In the genomic region with DNA sequence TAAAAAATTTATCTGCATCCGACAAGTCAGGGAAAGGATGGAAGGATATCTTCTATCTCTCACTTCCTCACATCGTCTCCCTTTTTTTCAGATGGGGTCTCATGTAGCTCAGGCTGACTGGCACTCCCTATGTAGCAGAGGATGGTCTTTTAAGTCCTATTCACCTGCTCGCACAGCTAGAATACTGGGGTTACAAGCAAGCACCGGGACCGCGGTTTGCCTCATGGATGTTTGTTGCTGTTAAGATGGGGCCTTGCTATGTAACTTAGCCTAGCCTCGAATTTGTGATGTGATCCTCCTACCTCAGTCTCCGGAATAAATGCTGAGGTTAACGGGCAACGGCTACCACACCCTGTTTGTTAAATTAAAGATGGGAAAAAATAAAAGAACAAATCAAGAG, we compare ENCODE assay signal across 8 mouse cellular contexts. TPM values are rescaled to one million over a fixed set of nuclear protein-coding genes. Genes with fewer than 3 reads are reported as not detected.
DNase-seq lines count a peak whose midpoint lies in the region; ATAC-seq and TF ChIP-seq lines count a peak whose summit lies in the region.

No protein-coding gene starts in this region.

- H3K4me1 ChIP-seq in cerebellum, adult 2 months (ENCODE audit: control insufficient read depth, insufficient read depth, low read length): peaks cover 5% of the 10 kb centered on the region; the same call in 1 of the 2 replicates
- peaks cover 10% of the 10 kb centered on the region for H3K4me1 ChIP-seq in thymus, adult 2 months (replicated peaks; ENCODE audit: control insufficient read depth, insufficient read depth, low read length)
- peaks cover 15% of the 10 kb centered on the region for H3K4me1 ChIP-seq in intestine, embryonic 15.5 days (replicated peaks)
- H3K4me1 ChIP-seq in midbrain, embryonic 16.5 days (ENCODE audit: control insufficient read depth, insufficient read depth, low read length): peaks cover 15% of the 10 kb centered on the region

- WGBS in cerebellum, adult 2 months: 11% methylated on average over 10 of the region's 10 CpGs
- 16% methylated on average over 10 of the region's 10 CpGs for WGBS in thymus, adult 2 months
- WGBS in intestine, embryonic 15.5 days: 19% methylated on average over 10 of the region's 10 CpGs
- 18% methylated on average over 10 of the region's 10 CpGs for WGBS in midbrain, embryonic 16.5 days

- H3K4me2 ChIP-seq in intestine, embryonic 15.5 days (replicated peaks): peak overlapping the region; percentile 61
- H3K4me2 ChIP-seq in midbrain, embryonic 16.5 days (ENCODE audit: low read length): peak overlapping the region; percentile 75

- no peaks in the 10 kb centered on the region for H3K9me3 ChIP-seq in intestine, embryonic 15.5 days
- H3K9me3 ChIP-seq in midbrain, embryonic 16.5 days (replicated peaks; ENCODE audit: control insufficient read depth, low read length, poor library complexity, severe bottlenecking): no peaks in the 10 kb centered on the region

- peak overlapping the region; percentile 53 for H3K4me3 ChIP-seq in cerebellum, adult 2 months (replicated peaks; ENCODE audit: insufficient read depth, low read depth, low read length)
- no peak overlapping the region for H3K4me3 ChIP-seq in thymus, adult 2 months (ENCODE audit: control insufficient read depth, insufficient read depth, low read length)
- H3K4me3 ChIP-seq in intestine, embryonic 15.5 days (replicated peaks): peak overlapping the region; percentile 70
- H3K4me3 ChIP-seq in midbrain, embryonic 16.5 days (ENCODE audit: low read depth, low read length): peak overlapping the region; percentile 88

- H3K9ac ChIP-seq in intestine, embryonic 15.5 days: peak overlapping the region; percentile 4; the same call in 1 of the 2 replicates
- H3K9ac ChIP-seq in midbrain, embryonic 16.5 days (ENCODE audit: low read depth, low read length): peak overlapping the region; percentile 95

- H3K27me3 ChIP-seq in cerebellum, adult 2 months (ENCODE audit: control insufficient read depth, insufficient read depth, low read length): no peaks in the 10 kb centered on the region
- no peaks in the 10 kb centered on the region for H3K27me3 ChIP-seq in thymus, adult 2 months (ENCODE audit: control insufficient read depth, insufficient read depth, low read length)
- no peaks in the 10 kb centered on the region for H3K27me3 ChIP-seq in intestine, embryonic 15.5 days (replicated peaks)
- H3K27me3 ChIP-seq in midbrain, embryonic 16.5 days (ENCODE audit: control insufficient read depth, insufficient read depth, low read depth, low read length): no peaks in the 10 kb centered on the region

- DNase-seq in cerebellum, adult 2 months: peak in 1 of 2 experiments; percentile 30
- DNase-seq in cerebellum, adult 9-10 months: no peak
- peak; percentile 24 for DNase-seq in thymus, postnatal 4 days
- no peak for DNase-seq in thymus, adult 2 months
- DNase-seq in spleen, postnatal 36 days (ENCODE audit: low spot score in 2 of 2): no peak
- no peak for DNase-seq in spleen, postnatal 4 days (ENCODE audit: low spot score in 2 of 2)

- TF ChIP-seq POLR2A in cerebellum, adult 2 months (IDR thresholded peaks at IDR 0.05; ENCODE audit: borderline replicate concordance, insufficient read depth, low read length): no peak
- no peak for TF ChIP-seq POLR2A in thymus, adult 2 months (IDR thresholded peaks at IDR 0.05; ENCODE audit: control insufficient read depth, extremely low read depth, insufficient read depth, low read length, poor library complexity)

- no peak overlapping the region for H3K27ac ChIP-seq in cerebellum, adult 2 months (ENCODE audit: insufficient read depth, low read length)
- H3K27ac ChIP-seq in thymus, adult 2 months (ENCODE audit: control insufficient read depth, insufficient read depth, low read length): no peak overlapping the region
- H3K27ac ChIP-seq in intestine, embryonic 15.5 days: no peak overlapping the region
- peak overlapping the region; percentile 91 for H3K27ac ChIP-seq in midbrain, embryonic 16.5 days (ENCODE audit: low read length)

- TF ChIP-seq CTCF in cerebellum, adult 2 months (IDR thresholded peaks at IDR 0.05; ENCODE audit: borderline replicate concordance, insufficient read depth, low read depth, low read length): no peak
- TF ChIP-seq CTCF in thymus, adult 2 months (IDR thresholded peaks at IDR 0.05; ENCODE audit: borderline replicate concordance, control insufficient read depth, extremely low read depth, insufficient read depth, low read length, poor library complexity): no peak

- peaks cover 26% of the 10 kb centered on the region for H3K36me3 ChIP-seq in thymus, adult 2 months (ENCODE audit: control insufficient read depth, insufficient read depth, low read length)
- H3K36me3 ChIP-seq in intestine, embryonic 15.5 days: peaks cover 20% of the 10 kb centered on the region
- H3K36me3 ChIP-seq in midbrain, embryonic 16.5 days (ENCODE audit: control insufficient read depth, insufficient read depth, low read length): peaks cover 7% of the 10 kb centered on the region

- peak; percentile 18 for ATAC-seq in intestine, embryonic 15.5 days
- peak; percentile 36 for ATAC-seq in midbrain, embryonic 16.5 days

RNA-seq across cellular contexts. Expression of gene Iqcg, which starts 0.4 kb away (rescaled TPM):
- polyA plus RNA-seq in cerebellum, adult 2 months (2012; rRNA removed): 1.7 and 2.2 TPM in 2 replicates
- 0.12 and 0.14 TPM in 2 replicates for polyA plus RNA-seq in thymus, adult 2 months (2012; rRNA removed)
- polyA plus RNA-seq in intestine, embryonic 15.5 days (2015; fragmentation: Nextera tagmentation; extraction: Ambion mirVana): 1.7 and 1.9 TPM in 2 replicates
- 7.6 and 7.8 TPM in 2 replicates for polyA plus RNA-seq in midbrain, embryonic 16.5 days (2015; fragmentation: Nextera tagmentation; extraction: Ambion mirVana)

RNA-seq across cellular contexts. Expression of gene Rpl35a, which starts 0.6 kb away (rescaled TPM):
- 590 and 665 TPM in 2 replicates for polyA plus RNA-seq in cerebellum, adult 2 months (2012; rRNA removed)
- polyA plus RNA-seq in thymus, adult 2 months (2012; rRNA removed): 328 and 393 TPM in 2 replicates
- 1,031 and 1,044 TPM in 2 replicates for polyA plus RNA-seq in intestine, embryonic 15.5 days (2015; fragmentation: Nextera tagmentation; extraction: Ambion mirVana)
- 387 and 410 TPM in 2 replicates for polyA plus RNA-seq in midbrain, embryonic 16.5 days (2015; fragmentation: Nextera tagmentation; extraction: Ambion mirVana)

RNA-seq across cellular contexts. Expression of gene Lmln, which starts 6.7 kb away (rescaled TPM):
- 12.2 and 14.1 TPM in 2 replicates for polyA plus RNA-seq in cerebellum, adult 2 months (2012; rRNA removed)
- 2.1 and 2.2 TPM in 2 replicates for polyA plus RNA-seq in thymus, adult 2 months (2012; rRNA removed)
- polyA plus RNA-seq in intestine, embryonic 15.5 days (2015; fragmentation: Nextera tagmentation; extraction: Ambion mirVana): 2.0 and 3.4 TPM in 2 replicates
- polyA plus RNA-seq in midbrain, embryonic 16.5 days (2015; fragmentation: Nextera tagmentation; extraction: Ambion mirVana): 3.1 and 4.3 TPM in 2 replicates
